Mouse (Mus musculus): ENCODE data around the gene Fggy. TPM values are rescaled to one million over a fixed set of nuclear protein-coding genes. Genes with fewer than 3 reads are reported as not detected.

Fggy gene
- total RNA-seq, 1 experiment = 8.2 TPM

GRCm38 (mm10) chr4:95791913-95792475, 234.7 kb downstream of the Fggy start:
- Histone ChIP-seq H3K36me3 (ENCODE audit: control insufficient read depth, insufficient read depth, low read length, poor library complexity, severe bottlenecking) (no peaks in the 10 kb centered on the region), H3K27ac (ENCODE audit: insufficient read depth, low read depth, low read length, poor library complexity, severe bottlenecking) (no peak overlapping the region), H3K4me1 (ENCODE audit: control insufficient read depth in 2 of 2, insufficient read depth in 2 of 2, low read length in 2 of 2, poor library complexity in 1 of 2) (no peaks in the 10 kb centered on the region), H3K4me3 (ENCODE audit: insufficient read depth in 1 of 2, low read depth in 1 of 2, low read length in 2 of 2, poor library complexity in 1 of 2, severe bottlenecking in 1 of 2) (no peak overlapping the region), H3K9me3 (ENCODE audit: control insufficient read depth, insufficient read depth, low read depth, low read length) (no peaks in the 10 kb centered on the region), H3K9ac (ENCODE audit: insufficient read depth, low read depth, low read length, poor library complexity, severe bottlenecking) (no peak overlapping the region)
- DNase-seq (ENCODE audit: low read depth, low spot score) = no peak
- no peak for TF ChIP-seq ZC3H11A (IDR thresholded peaks at IDR 0.05; ENCODE audit: borderline replicate concordance, low read depth, low read length)
- no peak for TF ChIP-seq ZNF384 (IDR thresholded peaks at IDR 0.05; ENCODE audit: low read depth, low read length)
- TF ChIP-seq MAFK (IDR thresholded peaks at IDR 0.05; ENCODE audit: insufficient read depth, low read depth, low read length) = no peak
- no peak for TF ChIP-seq HCFC1 (IDR thresholded peaks at IDR 0.05; ENCODE audit: borderline replicate concordance, insufficient read depth, low read length)
- no peak for TF ChIP-seq CHD2 (IDR thresholded peaks at IDR 0.05; ENCODE audit: low read depth, low read length)
- in situ Hi-C loops (cut with MboI; ENCODE audit: low sequenced_read_pairs in 2 of 2, unreplicated experiment in 2 of 2) = no loop called here

- Histone ChIP-seq H3K9me3 (ENCODE audit: control insufficient read depth, insufficient read depth, low read depth, low read length) (no peaks in the 10 kb centered on the region), H3K27ac (ENCODE audit: insufficient read depth, low read depth, low read length, poor library complexity, severe bottlenecking) (no peak overlapping the region), H3K4me3 (ENCODE audit: insufficient read depth in 1 of 2, low read depth in 1 of 2, low read length in 2 of 2, poor library complexity in 1 of 2, severe bottlenecking in 1 of 2) (no peak overlapping the region), H3K9ac (ENCODE audit: insufficient read depth, low read depth, low read length, poor library complexity, severe bottlenecking) (no peak overlapping the region), H3K4me1 (ENCODE audit: control insufficient read depth in 2 of 2, insufficient read depth in 2 of 2, low read length in 2 of 2, poor library complexity in 1 of 2) (no peaks in the 10 kb centered on the region), H3K36me3 (ENCODE audit: control insufficient read depth, insufficient read depth, low read length, poor library complexity, severe bottlenecking) (no peaks in the 10 kb centered on the region)
- TF ChIP-seq HCFC1 (IDR thresholded peaks at IDR 0.05; ENCODE audit: borderline replicate concordance, insufficient read depth, low read length) (no peak), MAFK (IDR thresholded peaks at IDR 0.05; ENCODE audit: insufficient read depth, low read depth, low read length) (no peak), CHD2 (IDR thresholded peaks at IDR 0.05; ENCODE audit: low read depth, low read length) (no peak), ZNF384 (IDR thresholded peaks at IDR 0.05; ENCODE audit: low read depth, low read length) (no peak), ZC3H11A (IDR thresholded peaks at IDR 0.05; ENCODE audit: borderline replicate concordance, low read depth, low read length) (no peak)
- no peak for DNase-seq (ENCODE audit: low read depth, low spot score)
- in situ Hi-C loops (cut with MboI; ENCODE audit: low sequenced_read_pairs in 2 of 2, unreplicated experiment in 2 of 2) = no loop called here
Measured at GRCm38 (mm10) chr4:95793647-95794328, 236.5 kb downstream of the Fggy start.

- Histone ChIP-seq H3K9me3 (ENCODE audit: control insufficient read depth, insufficient read depth, low read depth, low read length) (no peaks in the 10 kb centered on the region), H3K9ac (ENCODE audit: insufficient read depth, low read depth, low read length, poor library complexity, severe bottlenecking) (no peak overlapping the region), H3K27ac (ENCODE audit: insufficient read depth, low read depth, low read length, poor library complexity, severe bottlenecking) (no peak overlapping the region), H3K36me3 (ENCODE audit: control insufficient read depth, insufficient read depth, low read length, poor library complexity, severe bottlenecking) (no peaks in the 10 kb centered on the region), H3K4me1 (ENCODE audit: control insufficient read depth in 2 of 2, insufficient read depth in 2 of 2, low read length in 2 of 2, poor library complexity in 1 of 2) (no peaks in the 10 kb centered on the region), H3K4me3 (ENCODE audit: insufficient read depth in 1 of 2, low read depth in 1 of 2, low read length in 2 of 2, poor library complexity in 1 of 2, severe bottlenecking in 1 of 2) (no peak overlapping the region)
- DNase-seq (ENCODE audit: low read depth, low spot score) = no peak
- no peak for TF ChIP-seq ZC3H11A (IDR thresholded peaks at IDR 0.05; ENCODE audit: borderline replicate concordance, low read depth, low read length)
- no peak for TF ChIP-seq ZNF384 (IDR thresholded peaks at IDR 0.05; ENCODE audit: low read depth, low read length)
- no peak for TF ChIP-seq MAFK (IDR thresholded peaks at IDR 0.05; ENCODE audit: insufficient read depth, low read depth, low read length)
- TF ChIP-seq CHD2 (IDR thresholded peaks at IDR 0.05; ENCODE audit: low read depth, low read length) = no peak
- TF ChIP-seq HCFC1 (IDR thresholded peaks at IDR 0.05; ENCODE audit: borderline replicate concordance, insufficient read depth, low read length) = no peak
- in situ Hi-C loops (cut with MboI; ENCODE audit: low sequenced_read_pairs in 2 of 2, unreplicated experiment in 2 of 2) = no loop called here
Measured at GRCm38 (mm10) chr4:95794651-95795050, 237.3 kb downstream of the Fggy start.

- no peak overlapping the region for H3K4me3 ChIP-seq (ENCODE audit: insufficient read depth in 1 of 2, low read depth in 1 of 2, low read length in 2 of 2, poor library complexity in 1 of 2, severe bottlenecking in 1 of 2)
- no peak overlapping the region for H3K9ac ChIP-seq (ENCODE audit: insufficient read depth, low read depth, low read length, poor library complexity, severe bottlenecking)
- no peaks in the 10 kb centered on the region for H3K9me3 ChIP-seq (ENCODE audit: control insufficient read depth, insufficient read depth, low read depth, low read length)
- no peaks in the 10 kb centered on the region for H3K4me1 ChIP-seq (ENCODE audit: control insufficient read depth in 2 of 2, insufficient read depth in 2 of 2, low read length in 2 of 2, poor library complexity in 1 of 2)
- H3K27ac ChIP-seq (ENCODE audit: insufficient read depth, low read depth, low read length, poor library complexity, severe bottlenecking) = no peak overlapping the region
- in situ Hi-C loops (cut with MboI; ENCODE audit: low sequenced_read_pairs in 2 of 2, unreplicated experiment in 2 of 2) = no loop called here
- no peak for TF ChIP-seq ZC3H11A (IDR thresholded peaks at IDR 0.05; ENCODE audit: borderline replicate concordance, low read depth, low read length)
- no peak for TF ChIP-seq ZNF384 (IDR thresholded peaks at IDR 0.05; ENCODE audit: low read depth, low read length)
- TF ChIP-seq HCFC1 (IDR thresholded peaks at IDR 0.05; ENCODE audit: borderline replicate concordance, insufficient read depth, low read length) = no peak
- DNase-seq (ENCODE audit: low read depth, low spot score) = no peak
- H3K36me3 ChIP-seq (ENCODE audit: control insufficient read depth, insufficient read depth, low read length, poor library complexity, severe bottlenecking) = no peaks in the 10 kb centered on the region
Measured at GRCm38 (mm10) chr4:95795283-95795682, 238.0 kb downstream of the Fggy start.

All from ES-E14 (cell line).